Mouse (Mus musculus) limb, embryonic 14.5 days (tissue): ENCODE measurements around the gene Gpr182. TPM values are rescaled to one million over a fixed set of nuclear protein-coding genes. Genes with fewer than 3 reads are reported as not detected.
"Not testable (repeated sequence)": the region's sequence is repeated elsewhere in the genome, so short reads cannot be mapped to it uniquely, and the experiment has no call there.

ENCODE experiments used
- ATAC-seq: fragments of 200-750 bp; cut with Nextera tagmentation; 2 replicates; pipeline ENCODE4 v1.8.0; 2017; ENCODE audit warnings: low read depth, moderate number of reproducible peaks, moderate TSS enrichment; ENCODE audit not compliant: low FRiP score
- DNase-seq: peaks from one replicate; pipeline ENCODE4 v3.0.0-alpha.2; 2015; ENCODE audit warnings: low spot score
- H3K27ac ChIP-seq: fragments of 300-500 bp; sonication (generic); replicated peaks from 2 replicates; pipeline ENCODE4 v1.5.1; 2014; ENCODE audit warnings: low read depth, mild to moderate bottlenecking, low read length, moderate library complexity, mixed read lengths
- H3K27me3 ChIP-seq: fragments of 300-500 bp; sonication (generic); 2 replicates; pipeline ENCODE4 v1.6.1; 2014; ENCODE audit warnings: low read length, mixed read lengths; ENCODE audit not compliant: control insufficient read depth, insufficient read depth
- H3K36me3 ChIP-seq: fragments of 300-500 bp; sonication (generic); 2 replicates; pipeline ENCODE4 v1.6.1; 2014; ENCODE audit warnings: mild to moderate bottlenecking, low read length, moderate library complexity, mixed read lengths; ENCODE audit not compliant: control insufficient read depth, insufficient read depth
- H3K4me1 ChIP-seq: fragments of 300-500 bp; sonication (generic); 2 replicates; pipeline ENCODE4 v1.6.1; 2014; ENCODE audit warnings: antibody characterized with exemption, low read length, mixed read lengths; ENCODE audit not compliant: control insufficient read depth, insufficient read depth
- H3K4me2 ChIP-seq: fragments of 300-500 bp; sonication (generic); replicated peaks from 2 replicates; pipeline ENCODE4 v1.6.1; 2014; ENCODE audit warnings: low read depth, mild to moderate bottlenecking, low read length, moderate library complexity; ENCODE audit not compliant: severe bottlenecking
- H3K4me3 ChIP-seq: fragments of 300-500 bp; sonication (generic); replicated peaks from 2 replicates; pipeline ENCODE4 v1.5.1; 2014; ENCODE audit warnings: low read length
- H3K9ac ChIP-seq: fragments of 300-500 bp; sonication (generic); 2 replicates; pipeline ENCODE4 v1.6.1; 2014; ENCODE audit warnings: mild to moderate bottlenecking, low read depth, low read length, moderate library complexity; ENCODE audit not compliant: severe bottlenecking
- H3K9me3 ChIP-seq: fragments of 300-500 bp; sonication (generic); 2 replicates; pipeline ENCODE4 v1.6.1; 2016; ENCODE audit warnings: low read length; ENCODE audit not compliant: control insufficient read depth
- POLR2A ChIP-seq: fragments of 200-500 bp; IDR thresholded peaks from 2 replicates; pipeline ENCODE4 v1.8.0; 2012; ENCODE audit warnings: inconsistent platforms, mild to moderate bottlenecking, moderate library complexity, borderline replicate concordance; ENCODE audit not compliant: insufficient read depth, insufficient read length; ENCODE audit errors: extremely low read depth
- WGBS: fragments of 180-500 bp; shearing (Covaris S2); extraction: QIAGEN DNeasy Blood & Tissue Kit; methylation state at CpG from one replicate; pipeline ENCODE4 v1.1.7; 2014; 5-methylcytosine and 5-hydroxymethylcytosine counted together
- polyA plus RNA-seq, 2 experiments: library from polyadenylated mRNA; depleted of rRNA in 1 of 2; stranded (reverse) in 1 of 2; unstranded in 1 of 2; fragments of >200 nt; fragmentation: Nextera tagmentation in 1 of 2; extraction: Ambion mirVana in 1 of 2; gene quantifications; 2 replicates each; pipeline versions ENCODE4 v1.2.1 to v1.2.3; 2012 to 2014

The Gpr182 gene
- polyA plus RNA-seq (2012; rRNA removed) (0.88 and 1.4 TPM in 2 replicates), polyA plus RNA-seq (2014; fragmentation: Nextera tagmentation; extraction: Ambion mirVana) (0.39 and 0.40 TPM in 2 replicates)

DNA sequence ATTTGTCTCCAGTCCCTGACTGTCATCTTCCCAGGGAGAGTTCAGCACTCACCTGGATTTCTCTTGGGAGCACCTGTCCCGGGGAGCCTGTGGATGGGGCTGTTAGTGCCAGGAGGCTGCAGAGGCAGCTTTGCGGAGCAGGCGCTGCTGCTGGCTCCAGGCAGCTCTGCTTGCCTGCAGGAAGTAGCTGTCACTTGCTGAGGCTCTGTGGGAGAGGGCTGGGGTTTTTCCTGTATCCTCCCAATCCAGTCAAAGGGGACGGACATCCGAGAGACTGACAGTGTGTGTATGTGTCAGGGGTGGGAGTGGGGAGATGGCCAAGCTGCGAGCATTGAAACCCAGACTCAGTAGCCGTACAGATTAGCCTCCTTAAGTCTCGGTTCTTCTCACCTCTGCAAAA, at the start of gene Gpr182:
Gene Gpr182, minus strand, starts transcription at position 185 of the 400 bp plus-strand sequence.
- Histone ChIP-seq H3K36me3 (peaks cover 18% of the 10 kb centered on the region), H3K9ac (no peak within 1 kb of the TSS), H3K4me1 (peaks cover 6% of the 10 kb centered on the region; the same call in 1 of the 2 replicates), H3K27ac (no peak within 1 kb of the TSS), H3K4me2 (no peak within 1 kb of the TSS), H3K4me3 (no peak within 1 kb of the TSS), H3K9me3 (no peaks in the 10 kb centered on the region), H3K27me3 (no peaks in the 10 kb centered on the region)
- no peak for TF ChIP-seq POLR2A
- ATAC-seq (no peak), DNase-seq (no peak)
- WGBS, result 63% methylated on average over 8 of the region's 8 CpGs

DNA sequence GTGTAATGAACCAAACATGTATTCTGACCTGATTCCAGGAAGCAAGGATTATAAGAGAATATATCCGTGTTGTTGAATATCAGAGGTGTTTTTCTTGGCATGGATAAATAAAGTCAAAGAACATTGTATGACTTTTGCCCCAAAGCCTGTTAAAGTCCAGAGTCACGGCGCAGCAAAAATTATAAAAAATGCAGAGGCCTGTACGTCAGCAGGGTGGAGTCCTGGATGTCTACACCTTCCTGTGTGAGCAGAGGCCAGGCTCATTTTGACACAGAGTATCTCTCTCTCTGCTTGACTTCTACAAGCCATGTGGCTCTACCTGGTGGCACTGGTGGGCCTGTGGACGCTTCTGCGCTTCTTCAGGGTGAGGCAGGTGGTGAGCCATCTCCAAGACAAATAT, 49.4 kb upstream of the Gpr182 start, which contains the start of gene Rdh16:
Gene Rdh16, plus strand, starts transcription at position 262 of the 400 bp plus-strand sequence.
- TF ChIP-seq POLR2A, result no peak
- 86% methylated on average over 6 of the region's 6 CpGs for WGBS
- Histone ChIP-seq H3K36me3 (no peaks in the 10 kb centered on the region), H3K4me1 (no peaks in the 10 kb centered on the region), H3K27me3 (no peaks in the 10 kb centered on the region), H3K27ac (no peak within 1 kb of the TSS), H3K9me3 (no peaks in the 10 kb centered on the region), H3K9ac (no peak within 1 kb of the TSS), H3K4me3 (no peak within 1 kb of the TSS), H3K4me2 (no peak within 1 kb of the TSS)
- no peak for ATAC-seq
- no peak for DNase-seq

DNA sequence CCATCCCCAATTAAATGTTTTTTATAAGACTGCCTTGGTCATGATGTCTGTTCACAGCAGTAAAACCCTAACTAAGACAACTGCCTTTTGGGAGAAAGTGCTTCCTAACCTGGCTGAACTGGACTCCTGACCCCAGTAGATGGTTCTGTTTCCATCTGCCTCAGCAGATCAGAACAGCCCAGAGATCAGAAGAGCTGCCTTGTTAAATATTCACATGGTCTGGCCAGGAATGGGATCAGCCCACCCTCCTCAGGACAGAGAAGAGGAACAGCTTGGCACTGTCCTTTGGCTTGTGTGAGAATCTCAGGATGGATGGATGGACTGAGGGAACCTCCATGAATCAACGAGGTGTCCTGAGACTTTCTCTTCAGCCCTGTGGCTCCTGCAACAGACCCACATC, 47.8 kb upstream of the Gpr182 start:
- Histone ChIP-seq H3K4me3 (no peak overlapping the region), H3K9ac (no peak overlapping the region), H3K27me3 (no peaks in the 10 kb centered on the region), H3K27ac (no peak overlapping the region), H3K36me3 (no peaks in the 10 kb centered on the region), H3K4me2 (no peak overlapping the region), H3K4me1 (no peaks in the 10 kb centered on the region), H3K9me3 (no peaks in the 10 kb centered on the region)
- DNase-seq, result no peak
- TF ChIP-seq POLR2A, result no peak
- ATAC-seq, result no peak
- WGBS, result 73% methylated on average over 1 of the region's 1 CpGs

DNA sequence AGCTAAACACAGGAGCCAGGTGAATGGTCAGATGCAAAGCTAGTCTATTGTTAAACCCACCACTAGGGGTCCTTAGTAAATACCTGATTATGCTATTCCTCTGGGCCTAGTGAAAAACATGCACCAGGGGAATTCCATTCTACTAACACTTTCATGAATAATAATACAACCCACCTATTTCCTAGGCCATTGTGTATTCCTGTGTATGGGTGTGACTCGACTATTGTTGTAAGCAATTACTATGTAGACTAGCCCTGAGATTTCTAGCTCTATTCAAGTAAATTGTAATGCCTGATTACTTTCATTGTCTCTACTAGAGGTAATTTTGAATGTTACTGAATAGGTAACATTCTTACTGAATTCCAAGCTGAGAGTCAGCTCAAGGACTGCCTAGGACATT, 33.9 kb upstream of the Gpr182 start:
- H3K9ac ChIP-seq, H3K4me3 ChIP-seq, DNase-seq, H3K4me2 ChIP-seq, H3K27me3 ChIP-seq, H3K36me3 ChIP-seq, H3K9me3 ChIP-seq, H3K27ac ChIP-seq, H3K4me1 ChIP-seq, ATAC-seq: not testable (repeated sequence)
- WGBS, result 85% methylated on average over 1 of the region's 1 CpGs

DNA sequence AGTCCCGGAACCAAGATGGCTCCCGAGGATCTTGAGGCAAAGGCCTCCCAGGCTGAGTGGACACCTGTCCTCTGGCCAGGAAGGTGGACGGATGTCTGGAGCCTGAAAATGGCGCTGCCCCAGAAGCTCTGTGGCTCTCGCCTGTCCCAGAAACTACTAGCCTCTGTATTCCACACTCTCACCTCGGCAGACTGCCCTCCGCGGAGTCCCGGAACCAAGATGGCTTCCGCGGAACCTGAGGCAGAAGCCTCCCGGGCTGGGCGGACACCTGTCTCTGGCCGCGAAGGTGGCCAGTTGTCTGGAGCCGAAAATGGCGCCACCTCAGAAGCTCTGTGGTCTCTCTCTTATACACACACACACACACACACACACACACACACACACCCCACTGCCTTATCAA, 30.8 kb upstream of the Gpr182 start:
- not testable (repeated sequence) for DNase-seq, H3K4me1 ChIP-seq, H3K36me3 ChIP-seq, H3K27ac ChIP-seq, H3K9ac ChIP-seq, ATAC-seq, H3K4me2 ChIP-seq, H3K27me3 ChIP-seq, H3K4me3 ChIP-seq, H3K9me3 ChIP-seq
- WGBS, result 95% methylated on average over 17 of the region's 17 CpGs

DNA sequence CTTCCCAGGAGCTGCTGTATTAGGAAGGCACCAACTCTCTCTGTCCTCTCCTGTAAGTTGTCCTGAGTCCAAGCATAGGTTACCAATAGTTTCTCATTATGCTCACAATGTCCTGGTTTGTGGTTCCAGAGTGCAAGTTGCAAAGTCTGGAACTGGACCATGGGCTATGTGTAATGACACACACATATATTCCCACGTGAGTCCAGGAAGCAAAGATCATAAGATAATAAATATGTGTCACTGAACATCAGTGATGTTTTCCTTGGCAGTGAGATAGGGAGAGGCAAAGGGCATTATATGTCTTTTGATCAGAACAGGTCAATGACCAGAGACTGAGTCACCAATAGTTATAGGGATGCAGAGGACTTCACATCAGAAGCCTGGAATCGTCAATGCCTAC, 24.5 kb upstream of the Gpr182 start, which contains the start of gene Rdh9:
Gene Rdh9, plus strand, starts transcription at position 376 of the 400 bp plus-strand sequence.
- H3K36me3 ChIP-seq, result no peaks in the 10 kb centered on the region
- TF ChIP-seq POLR2A, result no peak
- H3K4me1 ChIP-seq, result no peaks in the 10 kb centered on the region
- DNase-seq, result no peak
- 84% methylated on average over 2 of the region's 2 CpGs for WGBS
- no peak within 1 kb of the TSS for H3K9ac ChIP-seq
- no peak for ATAC-seq
- H3K27ac ChIP-seq, result no peak within 1 kb of the TSS
- no peak within 1 kb of the TSS for H3K4me3 ChIP-seq
- H3K9me3 ChIP-seq, result no peaks in the 10 kb centered on the region
- no peaks in the 10 kb centered on the region for H3K27me3 ChIP-seq
- no peak within 1 kb of the TSS for H3K4me2 ChIP-seq
